Mouse (Mus musculus): ENCODE data around the gene Gm8439.

Gm8439 gene

DNA sequence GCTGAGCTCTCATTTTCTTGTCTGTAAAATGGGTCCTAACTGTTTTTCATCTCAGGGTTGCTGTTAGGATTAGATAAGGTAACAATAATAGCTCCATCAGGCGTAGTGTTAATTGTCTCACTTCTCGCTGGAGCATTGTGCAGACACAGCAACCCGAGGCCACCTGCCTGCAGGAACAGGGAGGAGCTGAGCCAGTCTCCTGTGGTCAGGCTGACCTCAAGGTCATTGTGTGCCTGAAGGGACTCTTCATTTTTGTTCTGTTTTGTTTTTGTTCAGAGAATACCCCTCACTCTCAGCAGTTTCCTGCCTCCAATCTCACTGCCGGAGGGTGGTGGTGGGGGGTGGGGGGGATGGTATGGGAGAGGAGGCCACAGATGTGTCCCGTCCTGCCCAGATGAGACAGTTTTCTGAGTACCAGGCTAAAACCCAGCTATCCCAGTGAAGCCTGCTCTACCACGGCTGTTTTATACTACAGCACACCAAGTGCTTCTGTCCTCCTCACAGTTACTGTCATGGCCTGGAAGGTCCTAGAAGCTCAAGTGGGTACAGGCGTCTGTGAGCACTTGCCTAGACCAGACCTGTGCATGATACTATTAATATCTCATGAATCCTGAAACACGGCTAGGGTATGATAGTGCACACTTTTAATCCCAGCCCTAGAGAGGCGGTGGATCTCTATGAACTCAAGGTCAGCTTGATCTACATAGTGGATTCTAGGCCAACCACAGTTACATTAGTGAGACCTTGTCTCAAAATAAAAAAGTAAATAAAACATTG lies 23.9 kb downstream of the Gm8439 start:
- DNase-seq (ENCODE audit: low read depth), result no peak

DNA sequence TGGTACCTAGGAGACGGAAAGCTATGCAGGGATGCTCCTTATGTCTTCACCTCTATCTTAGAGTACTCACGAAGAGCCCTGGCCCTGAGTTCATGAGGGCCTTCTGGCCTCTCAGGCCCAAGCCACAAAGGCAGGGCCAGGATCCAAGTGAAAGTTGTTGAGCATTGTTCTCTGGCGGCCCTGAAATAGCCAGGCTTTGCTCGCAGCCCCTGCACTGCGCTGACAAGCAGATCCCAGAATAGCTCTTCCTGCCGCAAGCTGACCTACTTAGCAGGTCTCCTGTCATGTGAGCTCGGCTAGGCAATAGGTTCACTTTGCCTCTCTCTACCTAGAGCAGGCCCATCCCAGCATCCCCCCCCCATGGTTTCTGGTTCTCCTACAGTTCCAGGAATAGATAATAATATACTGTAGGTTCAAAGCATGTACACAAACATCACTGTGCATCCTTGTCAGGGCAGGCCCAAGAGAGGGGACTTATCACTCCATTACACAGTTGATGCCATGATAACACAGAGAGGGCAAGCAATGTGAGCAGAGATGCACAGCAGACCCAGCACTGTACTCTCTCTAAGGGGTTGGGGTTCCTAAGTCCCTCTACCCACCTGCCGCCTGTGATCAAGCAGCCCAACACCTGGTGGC lies 25.3 kb downstream of the Gm8439 start:
- DNase-seq (ENCODE audit: low read depth), result peak; percentile 7

DNA sequence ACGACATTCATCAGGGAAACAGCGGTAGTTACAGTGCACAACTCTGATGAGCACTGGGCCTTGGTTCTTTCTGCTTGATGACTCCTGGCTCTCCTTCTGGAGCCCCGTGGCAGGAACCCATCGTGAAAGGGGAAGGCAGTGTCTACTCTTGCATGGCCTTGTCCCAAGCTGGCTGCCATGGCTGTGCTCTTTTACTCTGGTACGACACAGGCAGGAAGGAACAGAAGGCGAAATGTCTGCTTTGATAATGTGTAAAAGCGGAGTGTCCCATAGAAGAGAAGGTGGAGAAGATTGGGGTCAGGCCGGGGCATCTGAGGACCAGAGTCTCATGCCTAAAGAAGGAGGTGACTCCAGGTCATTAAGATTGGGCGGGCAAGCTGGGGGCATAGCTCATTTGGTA lies 26.1 kb downstream of the Gm8439 start:
- no peak for DNase-seq (ENCODE audit: low read depth)

DNA sequence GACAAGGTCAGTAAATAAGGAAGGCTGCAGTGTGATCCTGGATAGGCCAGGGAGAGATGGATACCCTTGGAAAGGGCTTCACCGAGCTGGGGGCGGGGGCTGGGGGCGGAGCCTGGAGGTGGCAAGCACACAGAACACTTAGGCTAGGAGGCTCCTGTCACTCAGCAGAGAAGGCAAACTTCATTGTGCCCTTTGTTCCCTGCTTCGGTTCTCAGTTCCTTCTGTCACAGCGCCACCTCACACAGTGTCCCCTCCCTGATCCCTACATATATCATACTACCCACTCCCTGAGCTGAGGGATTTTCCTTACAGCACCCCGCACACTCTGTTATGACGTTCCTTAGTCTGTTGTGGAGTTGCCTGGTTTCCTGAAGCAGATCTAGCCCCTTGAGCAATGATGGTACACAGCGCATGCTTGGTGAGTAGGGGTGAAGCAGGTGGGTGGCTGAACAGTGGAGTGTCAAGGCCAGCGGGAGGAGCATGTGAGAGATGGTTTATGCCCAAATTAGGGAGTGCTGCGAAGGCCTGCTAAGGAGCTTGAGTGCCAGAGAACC lies 27.1 kb downstream of the Gm8439 start:
- peak; percentile 22 for DNase-seq (ENCODE audit: low read depth)

DNA sequence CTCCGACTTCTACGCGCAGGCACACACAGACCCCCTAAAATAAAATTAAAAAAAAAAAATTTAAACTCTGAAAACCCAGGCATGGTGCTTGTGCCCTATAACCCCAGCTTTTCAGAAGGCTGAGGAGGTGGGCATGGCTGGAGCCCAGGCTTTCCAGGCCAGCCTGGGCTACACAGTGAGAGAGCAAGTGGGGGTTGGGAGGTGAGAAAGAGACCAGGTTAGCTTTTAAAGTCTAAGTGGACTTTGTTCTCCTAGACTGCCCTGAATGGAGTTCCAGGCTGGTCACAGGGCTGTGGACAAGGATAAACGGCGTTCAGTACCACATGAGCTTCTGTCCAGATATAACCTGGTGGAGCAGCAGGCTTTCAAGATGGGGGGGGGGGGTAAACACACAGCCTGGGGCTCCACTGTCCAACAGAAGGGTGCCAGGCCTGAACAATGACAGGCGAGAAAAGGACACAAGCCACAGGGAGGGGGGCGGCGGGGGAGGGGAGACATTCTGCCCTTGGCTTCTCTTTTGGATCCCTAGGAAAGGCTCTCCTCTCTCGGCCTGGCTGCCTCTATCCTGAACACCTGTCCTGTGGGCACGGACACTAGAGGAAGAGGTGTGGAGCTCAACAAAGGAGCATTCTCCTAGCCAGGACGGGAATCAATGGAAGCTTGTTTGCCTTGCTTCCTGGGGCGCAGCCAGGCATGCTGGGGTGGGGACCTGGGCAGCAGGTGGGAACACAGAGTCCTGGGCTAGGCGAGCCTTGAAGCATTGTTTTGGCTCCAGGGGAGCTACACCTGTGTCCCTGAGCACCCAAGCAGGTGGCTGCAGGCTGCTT lies 27.9 kb downstream of the Gm8439 start:
- no peak for DNase-seq (ENCODE audit: low read depth)

DNA sequence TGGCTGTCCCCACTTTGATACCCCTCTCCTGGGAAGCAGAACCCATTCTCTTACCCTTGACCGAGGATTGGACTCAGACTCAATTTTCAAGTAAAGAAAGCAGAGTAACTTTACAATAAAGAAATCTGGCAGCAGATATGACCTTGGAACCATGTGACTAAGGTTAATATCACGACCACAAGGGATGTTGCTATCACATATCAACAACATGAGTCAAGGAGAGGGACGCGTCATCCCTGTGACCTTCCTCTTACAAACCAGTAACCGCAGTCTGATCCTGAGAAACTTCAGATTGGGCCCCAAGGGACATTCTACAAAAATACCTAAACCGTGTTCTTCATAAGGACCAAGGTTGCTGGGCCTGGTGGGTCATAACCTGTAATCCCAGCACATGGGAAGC lies 39.2 kb downstream of the Gm8439 start:
- no peak for DNase-seq (ENCODE audit: low read depth)

DNA sequence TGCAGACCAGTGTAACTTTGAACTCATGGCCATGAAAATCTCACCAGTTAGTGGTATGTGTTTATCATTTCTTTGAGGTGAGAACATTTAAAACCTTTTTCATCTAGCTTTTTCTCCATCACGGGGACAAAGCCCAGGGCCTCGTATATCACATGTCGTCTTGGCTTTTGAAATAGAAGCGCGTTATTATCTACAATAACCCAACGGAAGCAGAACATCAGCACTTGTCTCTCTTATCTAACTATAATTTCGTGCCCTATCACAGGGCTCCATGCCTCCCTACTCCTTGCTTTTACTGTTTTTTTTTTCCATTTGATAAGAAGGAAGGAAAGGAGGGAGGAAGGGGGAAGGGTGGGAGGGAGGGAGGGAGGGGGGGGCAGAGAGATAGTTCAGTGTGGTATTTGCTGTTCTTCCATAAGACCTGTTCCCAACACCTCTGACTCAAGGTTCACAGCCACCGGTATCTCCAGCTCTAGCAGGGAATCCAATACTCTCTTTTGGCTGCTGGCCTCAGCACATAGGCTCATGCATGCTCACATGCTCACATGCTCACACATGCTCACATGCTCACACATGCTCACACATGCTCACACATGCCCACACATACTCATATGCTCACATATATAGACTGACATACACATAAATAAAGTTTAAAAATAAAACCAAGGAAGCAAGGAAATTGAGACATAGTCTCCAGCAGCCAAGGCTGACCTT lies 41.8 kb downstream of the Gm8439 start:
- no peak for DNase-seq (ENCODE audit: low read depth)

DNA sequence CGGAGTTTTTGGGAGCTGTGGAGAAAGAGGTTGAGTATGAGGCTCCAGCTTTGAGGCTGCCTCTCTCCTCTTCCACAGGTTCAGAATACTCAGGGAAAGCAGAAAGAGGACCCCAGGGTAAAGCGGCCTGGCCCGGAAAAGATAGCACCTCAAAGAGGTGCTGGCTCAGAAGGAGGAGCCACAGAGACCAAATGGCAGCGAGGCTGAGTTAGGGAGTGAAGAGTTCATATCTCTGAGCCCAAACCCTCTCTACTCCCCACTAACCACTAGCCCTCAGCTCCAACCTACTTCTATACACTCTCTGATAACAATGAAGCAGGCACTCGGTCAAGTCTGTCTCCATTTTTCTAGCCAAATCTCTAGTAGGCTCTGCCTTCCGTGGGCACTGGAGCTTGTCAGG lies 43.3 kb downstream of the Gm8439 start:
- DNase-seq (ENCODE audit: low read depth), result no peak

DNA sequence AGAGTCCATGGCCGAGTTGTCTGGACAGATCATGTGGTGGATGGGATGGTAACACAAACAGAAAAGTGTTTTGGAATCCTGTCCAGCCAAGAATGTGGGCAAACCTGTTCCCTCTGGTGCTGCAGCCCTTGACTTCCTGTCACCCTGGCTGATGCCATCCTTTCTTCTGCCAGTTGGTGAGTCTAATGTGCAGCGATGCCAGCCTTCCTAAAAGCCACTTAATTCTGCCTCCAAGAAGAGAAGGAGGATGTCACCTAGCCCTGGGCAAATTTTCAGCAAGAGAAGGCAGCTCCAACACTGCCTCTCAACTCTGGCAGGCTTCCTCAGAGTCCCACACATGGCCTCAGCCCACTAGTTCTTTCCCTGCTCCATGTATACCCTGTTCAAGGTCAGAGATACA lies 46.8 kb downstream of the Gm8439 start:
- DNase-seq (ENCODE audit: low read depth), result no peak

DNA sequence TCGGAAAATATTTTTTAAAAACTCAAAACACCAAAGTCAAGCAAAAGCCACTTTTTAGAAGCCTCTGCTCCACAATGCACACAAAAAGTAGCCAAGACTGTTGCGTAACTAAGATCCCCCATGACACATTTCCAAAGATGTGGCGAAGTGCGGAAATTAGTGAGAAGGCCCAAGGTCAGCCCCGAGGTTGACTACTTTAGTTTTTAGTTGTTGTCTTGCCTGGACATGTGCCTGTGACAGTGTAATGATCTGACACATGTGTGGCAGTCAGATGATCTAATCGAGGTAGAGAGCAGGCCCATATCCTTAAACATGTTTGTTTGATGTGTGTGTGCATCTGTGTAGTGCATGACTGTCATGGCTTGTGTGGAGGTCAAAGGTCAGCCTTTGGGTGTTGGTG lies 53.4 kb downstream of the Gm8439 start:
- DNase-seq (ENCODE audit: low read depth), result no peak

DNA sequence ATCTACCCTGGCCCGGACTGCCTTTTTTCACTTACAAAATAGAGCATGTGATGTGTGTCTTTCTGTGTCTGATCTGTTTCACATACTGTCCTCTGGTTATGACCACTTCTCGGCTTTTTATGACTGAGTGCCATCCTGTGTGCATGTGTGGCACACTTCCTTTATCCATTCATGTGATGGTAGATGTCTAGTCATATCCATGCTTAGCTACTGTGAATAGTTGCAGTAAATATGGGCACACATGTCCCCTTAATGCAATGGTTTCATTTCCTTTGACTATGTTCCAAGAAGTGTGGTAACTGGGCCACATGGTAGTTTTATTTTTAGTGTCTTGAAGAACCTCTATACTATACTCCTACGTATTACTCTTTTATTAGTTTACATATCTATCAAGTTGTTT lies 55.4 kb downstream of the Gm8439 start:
- no peak for DNase-seq (ENCODE audit: low read depth)

DNA sequence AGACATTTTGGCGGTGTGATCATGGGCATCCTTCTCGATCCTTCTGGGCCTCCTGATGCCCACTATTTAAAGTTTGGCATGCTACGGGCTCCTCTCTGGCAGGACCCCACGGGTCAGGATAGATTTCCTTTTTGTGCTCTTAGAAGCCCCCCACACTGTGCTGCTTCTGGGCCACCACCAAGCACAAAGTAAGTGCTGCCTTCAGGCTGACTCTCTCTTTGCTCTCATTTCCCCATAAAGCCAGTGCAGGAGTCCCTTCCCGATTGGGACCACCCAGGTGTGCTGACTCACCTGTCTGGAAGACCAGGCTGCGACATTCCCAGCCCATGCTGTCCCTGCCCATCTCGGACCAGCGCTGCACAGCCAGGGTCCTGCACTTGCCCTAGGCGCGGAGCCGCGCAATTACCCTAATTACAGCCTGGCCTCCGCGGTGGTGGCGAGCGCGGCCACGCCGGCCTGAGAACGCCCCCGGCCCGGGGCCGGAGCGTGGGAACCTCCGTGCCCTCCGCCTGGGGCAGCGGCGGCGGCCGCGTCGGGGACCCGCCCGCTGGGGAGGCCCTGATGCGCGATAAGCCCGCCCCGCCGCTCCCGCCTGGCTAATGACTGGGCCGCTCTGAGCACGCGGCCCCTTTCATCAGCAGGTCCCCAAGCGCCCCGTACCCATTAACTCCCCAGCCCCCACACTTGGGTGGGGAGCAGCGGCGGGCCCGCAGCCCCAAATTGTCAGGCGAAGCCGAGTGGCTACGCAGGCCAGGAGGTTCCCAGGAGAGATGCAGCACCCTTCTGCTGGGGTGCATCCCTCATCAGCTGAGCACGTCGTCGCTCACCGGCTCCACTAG lies 61.0 kb downstream of the Gm8439 start:
- no peak for DNase-seq (ENCODE audit: low read depth)

DNA sequence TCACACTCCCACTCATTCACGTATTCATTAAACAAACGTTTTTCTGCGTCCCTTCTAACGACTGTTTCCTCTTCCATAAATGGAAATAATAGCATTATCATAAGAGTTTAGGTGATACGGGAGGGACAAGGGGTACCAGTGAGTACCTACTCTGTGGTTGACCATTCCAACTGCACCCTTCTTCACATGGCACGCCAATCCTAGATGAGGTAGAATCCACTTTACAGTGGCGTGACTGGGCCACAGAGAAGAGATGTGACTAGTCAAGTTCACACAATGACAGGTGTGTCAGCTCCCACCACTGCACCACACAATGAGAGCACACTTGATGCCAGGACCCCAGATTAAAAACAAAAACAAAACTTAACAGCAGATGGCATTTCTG lies 61.7 kb downstream of the Gm8439 start:
- no peak for DNase-seq (ENCODE audit: low read depth)

DNA sequence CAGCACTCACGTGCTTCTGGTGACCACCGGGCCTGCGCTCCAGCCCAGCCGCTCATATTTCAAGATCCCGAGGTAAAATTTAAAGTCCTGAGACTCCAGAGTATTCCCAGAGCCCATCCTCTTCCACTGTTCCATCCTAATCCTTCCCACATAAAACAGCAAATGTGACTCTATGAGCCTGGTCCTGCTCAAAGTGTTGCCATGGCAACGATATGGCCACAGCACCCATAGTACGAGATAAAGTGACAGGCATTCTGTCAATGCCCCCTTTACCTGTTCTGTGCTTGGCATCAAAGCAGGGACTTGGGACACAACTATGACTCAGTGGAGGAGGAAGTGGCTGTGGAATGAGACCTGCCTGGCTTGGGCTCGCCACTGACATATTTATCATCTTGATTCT lies 67.4 kb downstream of the Gm8439 start:
- no peak for DNase-seq (ENCODE audit: low read depth)
